Mouse (Mus musculus): ENCODE data around the gene Hist2h2bb.
A peak's percentile ranks its signal among the peaks of the same experiment; 100 is the strongest.

GRCm38 (mm10) chr3:96312341-96313098, 43.0 kb downstream of the Hist2h2bb start:
- no peak for TF ChIP-seq ZC3H11A (IDR thresholded peaks at IDR 0.05; ENCODE audit: low read depth, low read length)
- TF ChIP-seq HCFC1 (IDR thresholded peaks at IDR 0.05; ENCODE audit: low read depth, low read length) = no peak
- no peak for TF ChIP-seq ZKSCAN1 (IDR thresholded peaks at IDR 0.05; ENCODE audit: low read depth, low read length)
- TF ChIP-seq POLR2A (IDR thresholded peaks at IDR 0.05; ENCODE audit: control insufficient read depth in 1 of 2, insufficient read depth in 1 of 2, low read depth in 1 of 2, low read length in 2 of 2, poor library complexity in 1 of 2) = peak; percentile 37 to 55; a peak in 2 of 4 replicates
- no peak for TF ChIP-seq RCOR1 (IDR thresholded peaks at IDR 0.05; ENCODE audit: low read depth, low read length)
- no peak for TF ChIP-seq GATA1 (IDR thresholded peaks at IDR 0.05; ENCODE audit: low read depth, low read length)
- TF ChIP-seq TCF12 (IDR thresholded peaks at IDR 0.05; ENCODE audit: low read depth, low read length) = no peak
- TF ChIP-seq TAL1 (IDR thresholded peaks at IDR 0.05; ENCODE audit: low read length) = no peak
- TF ChIP-seq MAX (IDR thresholded peaks at IDR 0.05; ENCODE audit: low read length) = no peak
- no peak for TF ChIP-seq CHD1 (IDR thresholded peaks at IDR 0.05; ENCODE audit: low read depth, low read length)
